Mouse (Mus musculus): ENCODE data around the gene Mpped1.

- no peak for TF ChIP-seq CTCF (conservative IDR thresholded peaks at IDR 0.05; ENCODE audit: insufficient read depth, insufficient read length, low read depth, low read length)
- no peak for TF ChIP-seq POLR2A (IDR thresholded peaks at IDR 0.05; ENCODE audit: low read depth, low read length)
Measured at GRCm38 (mm10) chr15:83894261-83894660, 115.0 kb downstream of the Mpped1 start.

All from kidney, adult 2 months (tissue).